In genomic region chr4:120667555-120667954, GRCm38 (mm10) we compare ENCODE assay signal across 8 mouse cellular contexts. TPM values are rescaled to one million over a fixed set of nuclear protein-coding genes. Genes with fewer than 3 reads are reported as not detected.
DNase-seq lines count a peak whose midpoint lies in the region; ATAC-seq and TF ChIP-seq lines count a peak whose summit lies in the region.

No protein-coding gene starts in this region.

- H3K4me2 ChIP-seq in intestine, postnatal 0 days (replicated peaks; ENCODE audit: low read depth) = peak overlapping the region; percentile 100
- H3K4me2 ChIP-seq in neural tube, embryonic 14.5 days (ENCODE audit: low read depth, low read length) = peak overlapping the region; percentile 100

- H3K4me3 ChIP-seq in liver, adult 2 months (ENCODE audit: insufficient read depth, low read depth, low read length) = peak overlapping the region; percentile 58; the same call in 1 of the 2 replicates
- H3K4me3 ChIP-seq in embryonic fibroblast, embryonic 13.5 days (ENCODE audit: insufficient read depth, low read length) = peak overlapping the region; percentile 20; the same call in 1 of the 2 replicates
- H3K4me3 ChIP-seq in intestine, postnatal 0 days (ENCODE audit: low read depth, low read length) = peak overlapping the region; percentile 63
- H3K4me3 ChIP-seq in neural tube, embryonic 14.5 days (ENCODE audit: low read depth, low read length) = peak overlapping the region; percentile 44

- no peaks in the 10 kb centered on the region for H3K9me3 ChIP-seq in intestine, postnatal 0 days (ENCODE audit: control insufficient read depth)
- H3K9me3 ChIP-seq in neural tube, embryonic 14.5 days (ENCODE audit: control insufficient read depth, low read length) = no peaks in the 10 kb centered on the region

- H3K27ac ChIP-seq in liver, adult 2 months (replicated peaks; ENCODE audit: insufficient read depth, low read depth, low read length) = no peak overlapping the region
- H3K27ac ChIP-seq in embryonic fibroblast, embryonic 13.5 days (ENCODE audit: insufficient read depth, low read length) = no peak overlapping the region
- no peak overlapping the region for H3K27ac ChIP-seq in intestine, postnatal 0 days (ENCODE audit: low read depth, low read length)
- no peak overlapping the region for H3K27ac ChIP-seq in neural tube, embryonic 14.5 days (ENCODE audit: low read depth, low read length)

- no peaks in the 10 kb centered on the region for H3K27me3 ChIP-seq in liver, adult 2 months (ENCODE audit: control insufficient read depth, insufficient read depth, low read length)
- H3K27me3 ChIP-seq in intestine, postnatal 0 days (replicated peaks; ENCODE audit: control insufficient read depth, insufficient read depth, low read length) = no peaks in the 10 kb centered on the region
- peaks cover 9% of the 10 kb centered on the region for H3K27me3 ChIP-seq in neural tube, embryonic 14.5 days (ENCODE audit: control insufficient read depth, insufficient read depth, low read length)

- no peak for ATAC-seq in intestine, postnatal 0 days
- ATAC-seq in neural tube, embryonic 14.5 days (ENCODE audit: low read depth) = no peak

- no peaks in the 10 kb centered on the region for H3K36me3 ChIP-seq in liver, adult 2 months (ENCODE audit: control insufficient read depth, insufficient read depth, low read length)
- H3K36me3 ChIP-seq in intestine, postnatal 0 days (ENCODE audit: control insufficient read depth, insufficient read depth) = no peaks in the 10 kb centered on the region
- H3K36me3 ChIP-seq in neural tube, embryonic 14.5 days (ENCODE audit: control insufficient read depth, insufficient read depth, low read length) = no peaks in the 10 kb centered on the region

- H3K9ac ChIP-seq in liver, adult 2 months (ENCODE audit: low read depth, low read length) = peak overlapping the region; percentile 64
- H3K9ac ChIP-seq in intestine, postnatal 0 days (ENCODE audit: low read depth, low read length) = peak overlapping the region; percentile 60; the same call in 1 of the 2 replicates
- H3K9ac ChIP-seq in neural tube, embryonic 14.5 days (replicated peaks; ENCODE audit: low read depth, low read length) = peak overlapping the region; percentile 57

- H3K4me1 ChIP-seq in liver, adult 2 months (ENCODE audit: control insufficient read depth, insufficient read depth, low read length) = peaks cover 4% of the 10 kb centered on the region; the same call in 1 of the 2 replicates
- H3K4me1 ChIP-seq in embryonic fibroblast, embryonic 13.5 days (ENCODE audit: control insufficient read depth, insufficient read depth, low read length) = no peaks in the 10 kb centered on the region
- 0 out of 2 replicates have a peak, but pooled peaks cover 5% of the 10 kb centered on the region for H3K4me1 ChIP-seq in intestine, postnatal 0 days (replicated peaks; ENCODE audit: control insufficient read depth, insufficient read depth, low read length)
- H3K4me1 ChIP-seq in neural tube, embryonic 14.5 days (ENCODE audit: control insufficient read depth, insufficient read depth, low read length) = peaks cover 10% of the 10 kb centered on the region; the same call in 1 of the 2 replicates

- no peak for TF ChIP-seq POLR2A in liver, adult 2 months (IDR thresholded peaks at IDR 0.05; ENCODE audit: extremely low read depth, insufficient read depth, low read length)
- TF ChIP-seq POLR2A in embryonic fibroblast, embryonic 13.5 days (IDR thresholded peaks at IDR 0.05; ENCODE audit: low read depth, low read length) = no peak

- DNase-seq in liver, adult 2 months (ENCODE audit: extremely low read depth, low read depth, low spot score) = no peak
- DNase-seq in liver = no peak
- no peak for DNase-seq in right cerebral cortex, postnatal 14 days
- DNase-seq in spleen, postnatal 4 days (ENCODE audit: low spot score in 2 of 2) = no peak
- DNase-seq in right cerebral cortex, postnatal 4 days = no peak

- TF ChIP-seq CTCF in liver, adult 2 months (IDR thresholded peaks at IDR 0.05; ENCODE audit: low read depth, low read length) = no peak
- no peak for TF ChIP-seq CTCF in embryonic fibroblast, embryonic 13.5 days (IDR thresholded peaks at IDR 0.05; ENCODE audit: borderline replicate concordance, insufficient read depth, low read length)
- TF ChIP-seq CTCF in intestine, postnatal 0 days (IDR thresholded peaks at IDR 0.05; ENCODE audit: low read depth) = no peak

- no peaks in the 10 kb centered on the region for H3K79me2 ChIP-seq in liver, adult 2 months (ENCODE audit: control insufficient read depth, insufficient read depth, low read length)

- 74% methylated on average over 10 of the region's 10 CpGs for WGBS in liver, adult 2 months
- 34% methylated on average over 10 of the region's 10 CpGs for WGBS in intestine, postnatal 0 days
- 11% methylated on average over 10 of the region's 10 CpGs for WGBS in neural tube, embryonic 14.5 days

RNA-seq across cellular contexts. Expression of gene Cited4, which starts 1.2 kb away (rescaled TPM):
- total RNA-seq in liver, adult 2 months (2014; rRNA removed) = 0.09 and 0.27 TPM in 2 replicates
- polyA plus RNA-seq in liver, adult 2 months (2012; rRNA removed) = 0.93 and 1.2 TPM in 2 replicates
- polyA plus RNA-seq in embryonic fibroblast, embryonic 13.5 days (2011; ENCODE audit: insufficient read length, low read depth, missing spikeins) = not detected in 2 replicates
- 1.7 and 2.1 TPM in 2 replicates for polyA plus RNA-seq in intestine, postnatal 0 days (2015; fragmentation: Nextera tagmentation; extraction: Ambion mirVana)
- polyA plus RNA-seq in neural tube, embryonic 14.5 days (2014; fragmentation: Nextera tagmentation; extraction: Ambion mirVana) = 0.64 and 1.4 TPM in 2 replicates
